Mouse (Mus musculus) layer of hippocampus, adult 11-12 months (tissue): ENCODE results near the gene Sos2.
"Not testable (repeated sequence)": the region's sequence is repeated elsewhere in the genome, so short reads cannot be mapped to it uniquely, and the experiment has no call there.

Experiments
- DNase-seq: peaks from one replicate; pipeline ENCODE4 v3.0.0; 2022; ENCODE audit warnings: low spot score

Sos2 gene

DNA sequence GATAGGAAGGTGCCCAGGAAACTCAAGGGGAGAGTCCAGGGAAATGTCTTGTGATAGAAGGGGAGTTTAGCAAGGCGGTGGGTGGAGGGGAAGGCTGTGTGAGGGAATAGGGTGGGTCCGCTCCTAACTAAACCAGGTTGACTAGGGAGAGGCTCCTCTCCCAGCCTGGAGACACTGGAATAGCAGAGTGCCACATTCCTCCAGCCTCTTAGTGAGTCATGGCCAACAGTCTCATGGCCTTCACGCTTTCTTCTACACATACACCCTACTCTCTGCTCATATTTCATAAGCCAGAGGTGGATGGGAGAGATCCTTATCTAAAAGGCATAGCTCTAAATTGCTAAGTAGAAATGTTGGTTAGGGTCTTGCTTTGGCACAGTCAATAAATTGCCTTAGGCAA, 111.7 kb downstream of the Sos2 start:
- DNase-seq = no peak

DNA sequence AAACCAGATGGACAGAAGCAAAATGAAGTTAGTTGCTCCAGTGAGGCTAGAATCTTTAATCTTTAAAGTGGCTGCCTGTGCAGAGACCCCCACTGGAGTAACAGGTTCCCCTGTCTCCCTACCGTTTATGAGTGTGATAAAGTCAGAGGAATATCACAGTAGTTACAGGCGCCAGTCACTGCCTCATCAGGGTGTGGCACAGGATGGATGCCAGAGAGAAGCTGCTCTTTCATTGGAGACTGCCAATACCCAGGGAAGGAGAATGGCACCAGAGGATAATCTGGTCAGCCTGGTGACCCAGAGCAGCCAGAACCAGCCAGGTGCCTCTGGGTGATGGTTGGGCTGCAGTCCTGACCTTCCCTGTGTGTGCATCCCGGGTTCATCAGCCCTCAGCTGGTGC, 113.4 kb downstream of the Sos2 start:
- no peak for DNase-seq

DNA sequence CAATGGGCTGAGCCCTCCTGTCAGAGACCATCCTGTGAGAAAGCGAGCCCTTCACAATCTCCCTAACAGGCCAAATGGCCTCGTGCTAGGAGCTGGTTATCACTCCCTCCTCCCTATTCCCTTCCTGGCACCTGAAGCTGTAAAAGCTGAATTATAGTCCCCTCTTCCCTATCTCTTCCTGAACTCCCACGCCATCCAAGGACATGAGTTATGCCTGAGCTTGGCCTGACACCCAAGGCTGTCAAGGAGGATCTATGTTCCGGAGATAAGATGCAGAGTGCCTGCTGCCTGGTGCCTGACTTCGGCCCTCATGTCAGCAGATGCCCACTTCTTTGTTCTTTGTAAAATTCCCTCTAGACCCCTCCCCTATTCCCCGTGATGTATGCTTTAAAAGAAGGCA, 120.6 kb downstream of the Sos2 start:
- not testable (repeated sequence) for DNase-seq

- no peak for DNase-seq
Observed at GRCm38 (mm10) chr12:69556221-69556861, 125.3 kb downstream of the Sos2 start.

DNA sequence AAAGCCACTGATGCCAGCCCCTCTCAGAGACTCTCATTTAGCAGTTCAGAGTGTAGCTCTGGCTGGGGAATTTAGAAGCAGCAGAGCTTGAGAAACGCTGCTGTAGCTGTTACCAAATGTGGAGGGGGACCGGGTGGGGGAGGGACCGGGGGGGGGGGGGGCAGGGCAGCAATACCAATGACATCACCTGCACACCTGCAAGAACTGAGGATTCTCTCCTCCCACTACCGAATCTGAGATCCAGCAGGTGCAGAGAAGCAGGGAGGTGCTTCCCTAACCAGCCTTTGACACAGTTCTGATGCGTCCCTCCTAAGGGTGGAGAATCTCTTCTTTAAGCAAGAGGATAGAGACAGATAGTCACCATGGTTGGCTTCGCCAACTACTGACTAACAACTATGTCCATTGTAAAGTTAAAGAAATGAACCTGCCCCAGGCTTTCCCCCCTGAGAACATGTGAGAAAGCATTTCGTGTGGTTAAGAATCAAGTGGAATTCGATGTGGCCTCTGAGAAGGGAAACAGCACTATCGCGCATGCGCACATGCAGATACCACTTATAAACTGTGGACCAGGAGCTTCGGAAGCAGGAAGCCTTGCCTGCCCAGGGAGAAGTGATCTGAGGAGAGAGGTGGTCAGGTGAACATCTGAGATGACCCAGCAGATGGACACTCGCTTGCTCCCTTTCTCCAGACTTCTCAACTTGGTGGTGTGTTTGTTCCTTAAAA, 136.0 kb downstream of the Sos2 start:
- DNase-seq = no peak

DNA sequence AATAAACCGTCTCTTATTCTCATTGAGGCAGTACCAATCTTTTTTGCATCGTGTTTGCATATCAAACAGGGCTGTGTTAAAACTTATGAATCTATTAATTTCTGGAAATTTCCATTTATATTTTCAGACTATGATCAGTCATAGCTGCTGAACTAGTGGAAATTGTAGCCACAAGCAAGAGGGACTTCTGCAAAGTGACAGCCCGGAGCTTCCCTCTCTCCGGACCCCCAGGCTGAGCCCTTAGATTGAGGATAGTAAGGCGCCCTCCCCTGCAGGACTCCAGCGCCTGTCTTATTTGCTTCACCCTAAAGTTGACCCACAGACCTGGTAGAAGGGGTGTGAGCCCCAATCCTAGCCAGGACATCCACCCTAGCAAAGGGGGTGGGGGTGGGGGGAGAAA, 136.7 kb downstream of the Sos2 start:
- no peak for DNase-seq

DNA sequence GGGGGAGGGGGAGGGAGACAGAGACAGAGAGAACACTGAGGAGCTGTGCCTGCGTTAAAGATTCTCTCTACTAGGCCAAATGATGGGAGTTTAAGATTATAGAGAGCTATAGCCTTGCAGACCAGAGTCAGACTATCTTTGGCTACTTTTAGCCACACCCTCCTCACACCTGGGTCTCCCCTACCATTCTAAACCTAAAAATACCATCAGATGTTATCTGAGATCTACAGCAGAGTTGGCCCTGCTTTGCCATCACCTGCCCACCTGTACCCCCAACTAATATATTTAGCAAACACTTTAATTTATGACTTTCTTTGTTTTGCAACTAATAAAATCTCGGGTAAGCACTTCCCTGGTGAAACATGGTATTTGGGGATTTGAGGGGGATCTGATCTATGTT, 137.1 kb downstream of the Sos2 start:
- no peak for DNase-seq

DNA sequence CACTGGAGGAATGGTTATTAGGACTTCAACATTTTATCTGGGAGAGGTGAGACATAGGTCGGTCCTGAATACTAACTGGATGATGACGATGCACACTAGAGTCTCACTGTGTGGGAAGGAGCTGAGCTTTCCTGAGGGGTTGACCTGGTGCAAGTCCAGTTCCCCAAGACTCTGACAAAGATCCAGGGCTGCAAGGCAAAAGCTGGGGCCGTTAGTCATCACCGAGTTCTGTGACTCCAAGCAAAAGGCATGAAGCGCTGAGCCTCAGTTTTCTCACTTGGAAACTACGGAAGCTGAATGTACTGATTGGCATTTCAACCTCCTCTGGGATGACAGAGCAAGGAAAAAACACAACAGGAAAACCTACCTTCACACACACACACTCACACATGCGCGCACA, 139.3 kb downstream of the Sos2 start:
- DNase-seq = no peak

GRCm38 (mm10) chr12:69541663-69542062, 140.0 kb downstream of the Sos2 start:
- no peak for DNase-seq

DNA sequence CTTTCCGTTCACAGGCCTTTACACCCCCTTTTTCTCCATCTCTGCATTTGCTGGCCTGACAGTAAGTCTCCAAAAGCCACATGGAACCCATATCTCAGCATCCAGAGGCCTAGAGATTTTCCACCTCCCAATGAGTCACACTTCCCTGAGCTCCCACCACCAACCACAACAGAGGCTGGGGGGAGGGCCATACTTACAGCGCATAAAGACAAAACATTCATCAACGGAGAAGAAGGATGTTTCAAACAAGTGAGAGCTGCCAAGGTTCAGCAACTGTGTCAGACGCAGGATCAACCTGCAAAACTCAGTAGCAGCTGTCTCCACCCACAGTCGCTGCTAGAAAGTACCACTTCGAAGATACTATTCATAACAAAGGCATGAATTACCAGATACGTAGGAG, 142.3 kb downstream of the Sos2 start:
- no peak for DNase-seq

DNA sequence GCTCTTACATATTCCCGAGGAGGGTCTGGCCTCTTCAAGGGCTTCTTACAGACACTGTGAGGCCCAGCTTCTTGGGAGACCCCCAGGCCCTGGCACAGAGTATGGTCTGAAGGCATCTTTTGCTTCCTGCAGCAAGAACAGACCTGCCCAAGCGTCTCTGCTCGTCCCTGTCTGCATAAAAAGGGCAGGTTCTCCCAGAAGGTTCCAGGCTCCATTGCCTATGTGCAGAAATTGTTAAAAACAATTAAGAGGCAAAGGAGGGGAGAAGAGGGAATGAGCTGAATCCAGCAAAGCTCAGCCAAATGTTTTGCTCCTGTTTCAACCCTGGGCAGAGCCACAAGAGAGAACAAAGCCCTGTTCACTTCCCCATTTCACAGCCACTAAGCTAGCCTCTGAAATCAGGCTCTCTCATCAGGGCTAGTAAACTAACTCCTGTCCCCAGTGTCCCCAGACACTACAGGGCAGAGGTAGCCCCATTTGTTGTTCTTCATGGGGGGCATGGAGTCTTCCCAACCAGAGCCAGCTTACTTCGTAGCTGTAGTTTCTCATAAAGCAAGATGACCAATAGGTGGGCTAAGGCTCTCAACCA, 143.2 kb downstream of the Sos2 start:
- no peak for DNase-seq

DNA sequence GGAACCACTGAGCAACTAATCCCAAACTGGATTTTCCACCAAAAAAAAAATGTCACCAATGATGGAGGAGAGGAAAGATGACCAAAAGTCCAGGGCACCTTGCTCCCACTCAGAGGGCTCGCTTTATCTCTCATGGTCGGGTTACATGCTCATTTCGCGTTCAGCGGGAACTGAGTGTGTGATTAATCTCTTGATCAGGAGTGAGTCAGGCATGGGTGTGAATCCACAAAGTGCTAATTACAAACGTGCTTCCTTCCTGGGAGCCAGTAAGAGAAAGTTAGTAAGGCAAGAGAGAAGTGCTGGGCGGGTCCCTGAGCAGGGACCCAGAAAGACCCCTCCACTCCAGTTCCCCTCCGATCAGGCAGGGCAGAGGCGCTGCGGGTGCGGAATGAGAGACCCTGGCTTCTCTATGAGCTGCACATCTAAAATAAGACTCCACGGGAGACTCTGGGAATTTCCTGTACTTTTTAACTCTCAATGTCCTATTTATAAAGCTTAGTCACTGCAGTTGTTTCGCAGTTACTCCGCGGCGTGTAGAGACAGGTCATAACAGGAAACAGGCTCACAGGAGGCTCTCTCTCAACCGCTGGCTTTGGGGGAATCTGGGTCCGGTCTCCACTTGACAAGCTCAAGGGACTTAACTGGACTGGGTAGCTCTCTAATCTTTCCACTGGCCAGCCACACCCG, 143.8 kb downstream of the Sos2 start:
- peak; percentile 37 for DNase-seq

DNA sequence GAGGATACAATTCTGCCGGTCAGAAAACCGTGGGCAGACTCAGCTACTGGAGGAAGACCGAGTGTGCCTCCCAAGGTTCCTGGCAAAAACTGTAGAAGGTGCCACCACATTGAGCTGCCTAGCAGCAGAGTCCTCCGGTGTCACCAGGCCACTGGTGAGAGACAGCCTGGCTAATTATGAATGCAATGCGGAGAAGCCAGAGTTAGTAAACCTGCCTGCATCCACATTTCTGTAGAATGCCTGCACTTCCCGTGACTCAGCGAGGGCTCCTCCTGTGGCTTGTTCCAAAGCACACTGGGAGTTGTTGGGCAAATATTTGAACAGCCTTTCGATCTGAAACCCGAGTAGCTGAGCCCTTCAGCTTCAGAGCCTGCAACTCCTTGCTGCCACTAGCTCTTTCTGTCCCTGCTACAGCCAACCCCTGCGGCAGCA, 144.4 kb downstream of the Sos2 start:
- DNase-seq = peak; percentile 16

GRCm38 (mm10) chr12:69536616-69537242, 144.9 kb downstream of the Sos2 start:
- DNase-seq = no peak
